Mouse (Mus musculus) cerebellum, postnatal 14 days (tissue): Measurements from ENCODE around the gene Pnpla1.
"Not testable (repeated sequence)": the region's sequence is repeated elsewhere in the genome, so short reads cannot be mapped to it uniquely, and the experiment has no call there.

Experiments
- DNase-seq, 2 experiments: peaks; one replicate each; pipeline ENCODE4 v3.0.0; 2021; ENCODE audit warnings: mixed read lengths in 2 of 2

The Pnpla1 gene

DNA sequence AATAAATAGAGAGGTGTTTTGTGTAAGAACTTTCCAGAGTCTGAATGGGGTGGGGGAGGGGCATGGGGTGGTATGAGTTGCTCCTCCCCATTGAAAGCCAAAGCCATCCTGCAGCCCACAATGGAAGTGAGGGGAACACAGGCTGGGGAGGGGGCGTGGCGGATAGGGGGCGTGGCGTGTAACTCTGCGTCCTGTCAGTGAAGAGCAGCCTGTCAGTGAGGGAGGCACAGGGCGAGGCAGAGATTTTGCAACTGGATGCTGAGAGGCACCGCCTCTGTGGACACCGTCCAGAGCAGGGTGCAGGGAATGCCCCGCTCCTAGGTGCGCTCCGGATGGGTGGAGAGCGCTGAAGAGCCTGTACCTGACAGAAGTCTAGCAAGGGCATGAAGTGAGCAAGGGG lies at the start of gene Pnpla1:
Gene Pnpla1, plus strand, starts transcription at position 207 of the 400 bp plus-strand sequence.
- DNase-seq: no peak

DNA sequence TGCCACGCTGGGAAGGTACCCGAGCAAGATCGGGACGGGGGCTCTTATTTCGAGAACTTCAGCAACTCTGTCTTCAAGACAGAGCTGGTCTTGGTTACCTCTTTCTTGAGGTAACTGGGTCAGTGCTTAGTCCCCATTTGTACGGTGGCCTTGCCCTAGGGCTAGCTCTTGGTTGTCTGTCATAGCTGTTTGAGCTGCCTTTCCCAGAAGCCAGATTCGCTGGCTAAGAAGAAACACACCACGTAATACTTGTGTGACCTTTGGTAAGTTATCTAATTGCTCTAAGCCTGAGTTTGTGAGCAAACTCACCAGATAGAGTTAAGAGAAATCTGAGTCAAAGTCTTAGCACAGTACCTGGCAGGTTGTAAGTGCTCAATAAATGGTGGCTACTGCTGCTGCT lies 49.5 kb upstream of the Pnpla1 start:
- DNase-seq: no peak

DNA sequence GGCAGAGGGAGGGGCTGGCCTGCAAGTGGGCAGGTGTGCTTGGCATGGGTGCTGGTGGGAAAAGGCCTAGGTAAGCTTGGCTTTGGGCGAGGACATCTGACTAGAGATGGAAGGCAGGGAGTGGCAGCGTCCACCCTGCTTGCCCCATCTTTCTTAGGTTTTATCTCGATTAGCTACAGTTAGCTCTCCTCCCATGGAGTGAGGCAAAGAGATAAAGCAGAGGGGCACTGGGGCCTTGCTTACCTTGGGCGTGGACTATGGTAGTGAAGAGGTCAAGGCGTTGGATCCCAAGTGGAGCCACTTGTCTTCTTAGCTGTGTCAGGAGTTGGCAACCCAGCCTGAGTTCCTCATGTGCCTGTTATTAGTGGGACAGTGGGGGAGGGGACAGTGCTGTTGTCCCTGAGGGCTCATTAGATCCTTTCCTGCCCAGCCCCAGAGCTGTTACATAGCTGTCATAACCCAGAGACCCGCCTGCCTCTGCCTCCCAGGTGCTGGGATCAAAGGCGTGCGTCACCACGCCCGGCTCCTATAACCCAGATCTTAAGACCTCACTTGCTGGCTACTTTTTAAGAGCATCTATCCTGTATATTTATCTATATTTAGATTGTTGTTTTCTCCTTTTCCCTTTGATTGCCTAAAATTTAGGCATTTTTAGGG lies 48.9 kb upstream of the Pnpla1 start:
- no peak for DNase-seq

DNA sequence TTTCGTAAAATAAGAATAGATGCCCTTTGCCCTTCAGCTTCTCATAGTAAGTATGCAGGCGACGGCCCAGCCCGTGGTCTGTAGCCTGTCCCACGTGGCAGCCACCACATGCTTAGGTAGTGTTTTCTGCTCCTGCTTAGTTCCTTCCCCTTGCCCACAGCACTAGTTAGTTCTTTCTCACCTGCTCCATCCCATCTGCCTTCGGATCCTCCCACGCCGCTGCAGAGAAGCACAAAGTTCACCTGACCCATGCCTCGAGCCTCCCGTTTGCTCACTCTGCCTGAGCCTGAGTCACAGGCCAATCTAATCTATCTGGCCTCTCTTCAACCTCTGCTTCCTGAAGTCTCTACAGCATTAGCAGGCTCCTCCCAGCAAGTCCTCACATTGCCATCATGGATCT lies 45.9 kb upstream of the Pnpla1 start:
- DNase-seq: no peak

DNA sequence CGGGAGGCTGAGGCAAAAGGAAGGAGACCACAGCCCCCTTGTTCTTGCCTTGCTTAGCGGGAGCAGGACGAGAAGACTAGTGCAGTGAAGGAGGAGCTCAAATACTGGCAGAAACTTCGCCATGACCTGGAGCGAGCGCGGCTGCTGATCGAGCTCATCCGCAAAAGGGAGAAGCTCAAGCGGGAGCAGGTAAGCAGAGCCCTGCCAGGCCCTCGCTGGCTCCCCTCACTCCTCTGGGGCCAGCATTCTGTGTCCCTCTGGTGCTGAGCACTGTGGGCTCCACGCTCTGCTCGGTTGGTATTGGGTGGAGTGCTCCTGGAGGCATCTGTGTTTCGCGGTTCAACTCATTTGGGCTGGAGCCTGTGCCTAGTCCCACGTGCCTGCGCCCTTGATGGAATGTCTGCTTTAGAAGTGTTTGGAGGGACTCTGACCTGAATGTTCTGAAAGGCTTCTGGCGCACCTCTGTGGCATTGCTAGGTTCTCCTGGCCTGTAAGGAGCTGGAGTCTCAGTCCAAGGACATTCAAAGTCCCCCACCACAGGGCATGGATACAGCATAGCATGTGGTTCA lies 43.6 kb upstream of the Pnpla1 start:
- DNase-seq: no peak

DNA sequence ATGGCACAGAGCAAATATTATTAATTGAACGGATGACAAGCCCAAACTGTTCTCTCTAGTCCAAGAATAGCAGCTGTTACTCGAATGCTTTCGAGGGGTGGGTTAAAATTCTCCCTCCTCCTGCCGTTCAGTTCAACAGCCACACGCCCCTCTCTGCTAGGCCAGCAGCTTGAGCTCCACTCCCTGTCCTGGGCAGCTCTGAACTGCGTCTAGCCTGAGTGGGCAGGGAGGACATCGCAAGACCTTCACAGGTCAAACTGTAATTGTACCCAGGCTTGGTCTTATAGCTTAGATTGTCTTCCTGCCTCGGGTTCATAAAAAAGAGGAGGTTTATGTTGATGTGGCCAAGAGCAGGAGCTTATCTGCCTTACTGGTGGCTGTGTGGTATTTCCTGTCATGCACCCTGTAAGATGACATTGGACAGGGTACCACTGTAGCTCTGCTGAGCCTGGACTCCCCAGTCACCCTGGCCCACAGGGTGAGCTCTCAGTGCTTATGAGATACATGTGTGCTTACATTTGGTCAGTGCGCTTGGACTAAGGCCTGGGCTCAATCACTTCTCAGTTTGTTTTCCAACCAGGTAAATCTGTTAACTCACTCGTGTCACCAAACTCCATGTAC lies 42.7 kb upstream of the Pnpla1 start:
- DNase-seq: no peak

DNA sequence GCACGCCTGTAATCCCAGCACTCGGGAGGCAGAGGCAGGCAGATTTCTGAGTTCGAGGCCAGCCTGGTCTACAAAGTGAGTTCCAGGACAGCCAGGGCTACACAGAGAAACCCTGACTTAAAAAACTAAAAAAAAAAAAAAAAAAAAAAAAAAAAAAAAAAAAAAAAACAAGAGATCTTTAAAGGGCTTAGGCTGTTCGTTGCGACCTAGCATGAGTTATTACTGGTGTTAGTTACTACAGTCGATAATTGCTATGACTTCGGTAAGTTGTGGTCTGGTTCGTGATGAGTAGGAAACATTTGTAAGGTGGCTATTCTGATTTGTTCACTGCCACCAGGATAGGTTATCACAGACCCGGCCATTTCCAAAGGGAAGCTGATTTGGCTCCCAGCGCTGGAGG lies 41.9 kb upstream of the Pnpla1 start:
- not testable (repeated sequence) for DNase-seq

DNA sequence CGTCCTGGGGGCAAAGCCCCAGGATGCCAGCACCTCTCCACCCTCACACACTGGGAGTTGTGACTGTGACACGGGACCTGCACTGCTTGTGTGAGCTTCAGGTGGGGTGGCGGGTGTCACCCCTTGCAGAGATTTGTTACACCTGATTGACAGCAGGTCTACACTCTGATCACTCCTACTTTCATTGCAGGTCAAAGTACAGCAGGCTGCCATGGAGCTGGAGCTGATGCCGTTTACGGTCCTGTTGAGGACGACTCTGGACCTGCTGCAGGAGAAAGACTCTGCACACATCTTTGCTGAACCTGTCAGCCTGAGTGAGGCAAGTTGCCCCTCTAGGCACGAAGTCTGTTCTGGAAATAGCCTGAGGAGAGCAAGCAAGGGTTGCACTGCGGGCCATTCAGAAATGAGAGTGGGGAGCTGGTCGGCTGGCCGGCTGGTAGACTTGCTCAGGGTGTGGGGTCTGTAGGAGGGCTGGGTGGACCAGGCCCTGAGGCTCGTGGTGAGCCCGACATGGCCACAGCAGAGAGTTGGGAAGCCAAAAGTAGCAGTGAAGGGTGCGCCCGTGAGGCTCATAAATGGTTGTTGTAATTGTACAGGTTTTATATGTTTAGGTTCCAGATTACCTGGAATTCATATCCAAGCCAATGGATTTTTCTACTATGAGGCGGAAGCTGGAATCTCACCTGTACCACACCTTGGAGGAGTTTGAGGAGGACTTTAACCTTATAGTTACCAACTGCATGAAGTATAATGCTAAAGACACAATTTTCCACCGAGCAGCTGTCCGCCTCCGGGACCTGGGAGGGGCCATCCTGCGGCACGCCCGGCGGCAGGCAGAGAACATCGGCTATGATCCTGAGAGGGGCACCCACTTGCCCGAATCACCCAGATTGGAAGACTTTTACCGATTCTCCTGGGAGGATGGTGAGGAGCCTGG lies 41.1 kb upstream of the Pnpla1 start:
- DNase-seq: no peak

DNA sequence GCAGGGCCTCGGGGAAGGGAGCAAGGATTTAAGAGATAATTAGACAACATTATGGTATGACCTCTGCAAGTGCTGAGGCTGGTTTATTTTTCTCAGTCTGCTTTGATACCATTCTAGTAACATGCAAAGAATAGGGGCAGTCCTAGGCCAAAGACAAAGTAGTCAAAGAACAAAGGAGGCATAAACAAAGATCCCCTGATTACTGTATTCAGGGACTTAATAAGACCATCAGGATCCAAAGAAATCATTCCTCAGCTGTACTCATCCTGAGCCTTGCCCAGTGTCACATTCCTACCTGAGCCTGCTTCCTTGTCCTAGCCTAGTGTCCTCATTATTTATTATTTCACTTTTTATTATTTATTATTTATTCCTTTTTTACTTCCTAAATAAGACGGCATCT lies 38.0 kb upstream of the Pnpla1 start:
- no peak for DNase-seq

DNA sequence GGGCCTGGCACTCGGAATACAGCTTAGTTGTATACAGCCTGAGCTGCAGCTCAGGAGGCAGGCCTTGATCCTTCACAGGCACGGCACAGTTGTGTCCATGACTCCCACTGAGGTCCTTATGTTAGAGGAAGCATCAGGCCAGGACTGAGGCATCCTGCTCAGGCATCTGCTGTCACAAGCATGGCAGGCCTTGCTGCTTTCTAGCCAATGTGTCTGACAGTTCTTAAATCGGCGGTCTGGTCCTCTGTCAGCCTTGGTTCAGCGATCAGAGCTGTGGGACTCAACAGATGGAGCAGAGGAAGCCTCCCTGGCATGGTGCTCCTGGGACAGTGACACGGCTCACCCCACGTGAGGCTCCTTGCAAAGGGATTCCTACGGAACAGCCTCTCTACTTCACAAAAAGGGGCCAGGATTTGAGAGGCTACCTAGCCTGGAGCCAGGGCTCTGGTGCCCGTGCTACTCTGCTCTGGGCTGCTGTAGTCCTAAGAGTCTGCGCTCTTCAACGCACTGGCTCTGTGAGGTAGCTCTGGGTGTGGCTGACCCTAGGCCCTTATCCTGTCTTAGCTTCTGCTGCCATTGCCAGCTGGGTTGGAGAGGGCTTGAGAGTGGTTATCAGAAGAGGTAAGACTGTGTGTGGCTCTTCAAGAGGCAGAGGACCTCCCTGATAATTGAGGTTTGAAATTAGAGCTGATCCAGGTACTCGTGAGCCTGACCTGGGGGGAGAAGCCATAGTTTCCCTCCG lies 35.0 kb upstream of the Pnpla1 start:
- DNase-seq: peak; percentile 83 to 87

DNA sequence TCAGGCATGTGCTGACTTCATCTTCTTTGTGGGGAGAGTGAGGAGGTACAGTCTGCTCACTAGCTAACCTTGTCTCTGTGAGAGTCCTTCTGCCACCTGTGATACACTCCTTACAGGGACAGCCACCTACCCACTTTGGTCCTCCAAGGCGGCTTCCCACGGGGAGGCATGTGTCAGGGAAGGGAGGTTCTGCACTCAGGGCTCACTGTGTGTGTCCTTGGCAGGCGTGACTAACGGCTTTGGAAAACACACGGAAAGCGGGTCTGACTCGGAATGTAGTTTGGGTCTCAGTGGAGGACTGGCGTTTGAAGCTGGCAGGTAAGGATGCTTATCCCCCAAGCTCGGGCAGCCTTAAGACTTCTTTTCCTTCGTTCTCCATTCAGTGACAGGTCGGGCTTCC lies 34.5 kb upstream of the Pnpla1 start:
- peak; percentile 35 to 45 for DNase-seq

DNA sequence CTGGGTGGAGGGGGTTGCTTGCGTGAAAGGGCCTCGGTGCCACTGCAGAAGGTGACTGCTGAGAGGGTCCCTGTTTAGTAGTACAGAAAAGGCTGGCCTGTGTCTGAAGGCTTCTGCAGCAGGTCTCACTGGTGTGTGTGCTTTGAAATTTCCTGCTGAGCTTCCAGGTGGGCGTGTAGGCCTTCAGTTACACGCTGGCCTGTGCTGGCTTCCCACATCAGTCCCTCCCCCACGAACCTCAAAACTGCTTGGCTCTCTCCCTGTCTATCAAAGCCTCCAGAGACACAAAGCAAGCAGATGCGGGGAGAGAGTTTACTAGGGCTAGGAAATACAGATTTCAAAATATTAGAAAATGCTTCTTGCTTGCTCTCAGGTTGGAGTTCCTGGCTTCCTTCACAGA lies 33.3 kb upstream of the Pnpla1 start:
- DNase-seq: no peak

DNA sequence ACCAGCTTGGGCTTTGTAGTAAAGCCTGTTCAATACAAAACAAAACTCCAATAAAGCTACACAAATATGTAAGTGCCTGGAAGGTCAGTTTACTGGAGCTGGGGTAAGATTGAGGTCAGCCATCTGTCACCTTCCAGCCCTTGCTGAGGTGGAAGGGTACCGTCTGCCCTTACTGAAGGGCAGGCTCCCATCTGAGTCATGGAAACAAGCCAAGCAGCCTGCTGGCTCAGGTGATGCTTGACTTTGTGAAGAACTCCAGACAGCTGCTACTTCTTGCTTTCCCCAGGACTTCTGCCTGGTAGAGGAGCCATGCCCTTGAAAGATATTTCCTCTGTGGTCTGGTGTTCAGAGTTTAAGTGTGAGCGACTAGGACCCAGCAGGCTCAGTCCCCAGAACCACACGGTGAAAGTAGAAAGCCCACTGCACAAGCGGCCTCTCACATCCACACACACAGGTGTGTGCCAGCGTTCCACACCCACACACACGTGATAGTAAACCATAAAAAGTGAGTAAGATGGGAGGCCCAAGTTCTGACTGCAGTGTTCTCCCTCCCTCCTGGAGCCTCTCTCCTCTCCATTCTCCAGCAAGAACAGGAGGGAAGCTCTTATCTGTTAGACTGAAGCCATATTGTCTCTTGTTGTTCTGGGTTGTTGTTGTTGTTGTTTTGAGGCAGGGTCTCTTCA lies 32.7 kb upstream of the Pnpla1 start:
- peak in 1 of 2 experiments; percentile 30 for DNase-seq

DNA sequence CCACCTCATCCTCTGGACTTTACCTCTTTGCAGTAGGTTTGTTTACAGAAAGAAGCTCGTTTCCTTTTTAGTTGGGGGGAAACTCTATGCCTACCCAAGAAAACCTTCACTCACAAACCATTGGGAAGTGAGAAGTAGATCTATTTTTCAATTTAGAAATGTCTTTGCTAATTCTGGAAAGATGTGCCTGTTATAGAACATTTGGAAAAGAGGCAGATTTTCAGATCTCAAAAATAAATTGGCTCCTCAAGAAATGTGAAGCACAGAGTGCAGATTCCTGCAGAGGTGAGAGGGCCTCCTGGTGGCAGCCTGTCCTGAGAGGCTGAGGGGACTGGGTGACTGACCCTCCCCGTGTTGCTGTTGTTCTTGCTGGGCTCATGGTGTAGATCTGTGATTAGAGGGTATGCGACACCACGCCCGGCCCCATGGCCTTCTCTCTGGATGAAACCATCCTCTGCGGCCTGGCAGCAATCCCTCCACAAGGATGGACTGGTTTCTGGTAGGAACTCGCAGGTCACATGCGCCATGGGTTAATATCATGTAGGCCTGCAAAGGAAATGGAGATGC lies 30.5 kb upstream of the Pnpla1 start:
- DNase-seq: no peak

DNA sequence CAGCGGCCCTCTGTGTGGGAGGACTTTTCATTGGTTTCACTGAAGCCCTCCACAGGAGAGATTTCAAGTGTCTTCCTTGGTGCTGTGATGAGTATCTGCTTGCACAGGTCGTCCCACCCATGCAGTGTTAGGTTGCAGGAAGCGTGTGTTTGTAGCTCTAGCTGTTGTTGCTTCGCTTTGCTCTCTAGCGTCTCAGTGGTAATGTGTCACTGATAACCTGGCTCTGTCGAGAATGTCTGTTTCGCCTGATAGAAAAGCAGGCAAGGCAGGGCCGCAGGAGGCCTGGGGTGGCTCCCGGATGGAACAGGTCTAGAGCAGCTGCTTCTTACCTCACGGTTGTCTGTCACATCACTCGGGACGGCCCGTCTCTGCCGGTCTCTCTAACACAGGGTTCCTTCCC lies 29.1 kb upstream of the Pnpla1 start:
- DNase-seq: no peak

DNA sequence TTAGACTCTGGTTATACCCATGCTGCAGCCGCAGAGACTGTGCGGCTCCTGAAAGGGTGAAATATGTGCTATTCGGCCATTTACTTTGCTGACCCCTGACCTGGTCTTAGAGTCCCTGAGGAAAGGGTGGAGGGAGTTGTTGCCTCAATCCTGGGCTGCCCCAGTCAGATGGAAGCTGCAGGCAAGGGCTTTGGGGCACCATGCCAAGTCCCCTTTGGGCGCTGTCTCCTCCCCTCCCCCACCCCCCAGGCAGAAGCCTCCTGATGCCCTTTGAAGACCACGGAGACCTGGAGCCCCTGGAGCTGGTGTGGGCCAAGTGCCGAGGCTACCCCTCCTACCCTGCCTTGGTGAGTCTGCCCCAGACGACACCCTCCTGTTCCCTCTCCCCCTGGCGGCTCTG lies 27.1 kb upstream of the Pnpla1 start:
- no peak for DNase-seq

DNA sequence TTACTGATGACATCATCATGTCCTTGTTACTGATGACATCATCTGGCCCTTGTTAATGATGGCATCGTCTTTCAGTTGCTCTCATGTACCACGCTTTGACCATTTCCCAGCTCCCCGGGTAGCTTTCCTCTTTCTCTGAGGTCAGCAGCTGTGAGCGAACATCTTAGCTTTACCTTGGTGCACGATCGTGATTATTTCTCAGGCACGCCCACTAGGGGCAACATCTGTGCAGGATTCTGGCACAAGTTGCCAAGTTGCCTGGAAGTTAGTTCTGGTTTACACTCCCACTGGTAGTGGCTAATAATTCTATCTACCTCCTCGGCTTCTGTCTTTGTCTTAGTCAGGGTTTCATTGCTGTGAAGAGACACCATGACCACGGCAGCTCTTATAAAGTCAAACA lies 26.2 kb upstream of the Pnpla1 start:
- DNase-seq: no peak

DNA sequence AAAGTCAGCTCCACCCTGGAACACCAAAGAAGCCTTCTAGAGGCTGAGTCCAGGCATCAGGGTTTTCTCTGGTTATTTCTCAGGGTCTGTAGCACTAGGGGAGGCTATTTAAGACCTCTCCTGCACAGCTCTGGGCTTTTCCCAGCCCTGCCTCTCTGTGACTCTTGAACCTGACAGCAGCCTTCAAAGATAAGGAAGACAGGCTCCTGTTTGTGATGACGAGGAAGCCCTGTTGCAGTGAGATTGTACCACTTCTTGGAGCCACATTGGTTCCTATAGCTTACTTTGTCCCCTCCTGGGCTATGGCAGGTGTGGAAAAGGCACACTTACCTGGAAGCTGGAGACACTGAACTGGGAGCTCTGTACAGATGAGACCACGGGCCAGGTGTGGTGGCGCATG lies 25.3 kb upstream of the Pnpla1 start:
- DNase-seq: no peak

DNA sequence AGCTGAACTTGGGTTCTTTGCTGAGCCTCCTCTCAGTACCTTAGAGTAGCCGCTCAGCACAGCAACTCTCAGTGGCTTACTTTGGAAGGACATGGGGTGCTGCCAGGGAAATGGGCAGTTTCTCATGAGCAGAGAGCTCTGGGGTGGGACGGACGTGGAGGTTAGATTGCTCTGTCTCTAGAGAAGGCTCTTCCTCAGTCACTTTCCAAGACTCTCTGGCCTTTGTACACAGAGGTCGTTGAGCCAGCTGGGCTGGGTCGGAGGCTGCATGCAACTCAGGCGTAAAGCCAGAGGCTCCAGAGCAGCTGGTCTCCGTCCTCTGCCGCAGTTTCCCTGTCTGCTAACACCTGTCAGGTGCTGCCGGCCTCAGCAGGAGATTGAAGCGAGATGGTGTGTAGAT lies 23.5 kb upstream of the Pnpla1 start:
- no peak for DNase-seq

DNA sequence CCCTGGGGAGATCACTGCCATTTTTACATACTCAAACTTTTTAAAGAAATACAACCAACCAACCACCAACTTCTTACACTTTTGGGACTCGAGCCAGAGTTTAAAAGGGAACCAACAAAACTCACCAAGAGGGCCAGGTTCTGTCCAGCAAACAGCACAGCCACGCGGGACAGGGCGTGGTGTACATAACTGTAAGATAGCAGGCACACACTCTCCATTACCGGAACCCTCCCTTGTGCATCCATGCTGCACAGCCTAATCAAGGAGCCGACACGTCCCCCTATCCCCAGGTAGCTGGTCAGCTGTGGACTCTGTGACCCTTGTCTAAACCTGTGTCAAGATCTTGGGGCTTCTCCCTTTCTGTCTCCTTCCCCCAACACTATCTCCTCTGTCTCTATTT lies 20.4 kb upstream of the Pnpla1 start:
- no peak for DNase-seq

DNA sequence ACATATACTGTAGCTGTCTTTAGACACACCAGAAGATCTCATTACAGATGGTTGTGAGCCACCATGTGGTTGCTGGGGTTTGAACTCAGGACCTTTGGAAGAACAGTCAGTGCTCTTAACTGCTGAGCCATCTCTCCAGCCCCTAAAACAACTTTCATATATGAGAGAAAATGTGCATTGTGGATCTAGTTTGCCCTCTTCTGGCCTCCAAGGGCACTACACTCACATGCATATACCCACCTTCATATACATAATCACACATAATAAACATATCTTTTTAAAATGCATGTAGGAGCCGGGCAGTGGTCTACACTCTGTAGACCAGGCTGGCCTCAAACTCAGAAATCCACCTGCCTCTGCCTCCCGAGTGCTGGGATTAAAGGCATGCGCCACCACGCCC lies 16.3 kb upstream of the Pnpla1 start:
- not testable (repeated sequence) for DNase-seq

DNA sequence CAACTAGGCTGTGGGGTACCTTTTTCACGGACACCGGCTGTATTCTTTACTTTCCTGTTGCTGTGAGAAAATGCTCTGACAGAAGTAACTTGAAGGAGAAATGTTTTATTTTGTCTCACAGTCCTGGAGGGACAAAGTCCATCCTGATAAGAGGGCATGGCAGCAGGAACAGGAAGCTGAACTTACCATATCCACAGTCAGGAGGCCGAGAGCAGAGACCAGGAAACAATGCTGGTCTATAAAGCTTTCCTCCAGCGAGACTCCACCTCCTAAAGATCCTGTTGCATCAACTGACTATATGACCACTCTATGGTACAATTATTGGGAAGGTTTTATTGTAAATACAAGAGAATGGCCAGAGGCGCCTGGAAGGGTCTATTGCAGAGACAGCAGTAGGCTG lies 14.5 kb upstream of the Pnpla1 start:
- no peak for DNase-seq
